Mouse (Mus musculus): ENCODE data around the gene Pkmyt1. TPM values are rescaled to one million over a fixed set of nuclear protein-coding genes. Genes with fewer than 3 reads are reported as not detected.

The Pkmyt1 gene
- polyA plus RNA-seq (2015; fragmentation: Nextera tagmentation; extraction: Ambion mirVana): 19.8 and 21.8 TPM in 2 replicates

DNA sequence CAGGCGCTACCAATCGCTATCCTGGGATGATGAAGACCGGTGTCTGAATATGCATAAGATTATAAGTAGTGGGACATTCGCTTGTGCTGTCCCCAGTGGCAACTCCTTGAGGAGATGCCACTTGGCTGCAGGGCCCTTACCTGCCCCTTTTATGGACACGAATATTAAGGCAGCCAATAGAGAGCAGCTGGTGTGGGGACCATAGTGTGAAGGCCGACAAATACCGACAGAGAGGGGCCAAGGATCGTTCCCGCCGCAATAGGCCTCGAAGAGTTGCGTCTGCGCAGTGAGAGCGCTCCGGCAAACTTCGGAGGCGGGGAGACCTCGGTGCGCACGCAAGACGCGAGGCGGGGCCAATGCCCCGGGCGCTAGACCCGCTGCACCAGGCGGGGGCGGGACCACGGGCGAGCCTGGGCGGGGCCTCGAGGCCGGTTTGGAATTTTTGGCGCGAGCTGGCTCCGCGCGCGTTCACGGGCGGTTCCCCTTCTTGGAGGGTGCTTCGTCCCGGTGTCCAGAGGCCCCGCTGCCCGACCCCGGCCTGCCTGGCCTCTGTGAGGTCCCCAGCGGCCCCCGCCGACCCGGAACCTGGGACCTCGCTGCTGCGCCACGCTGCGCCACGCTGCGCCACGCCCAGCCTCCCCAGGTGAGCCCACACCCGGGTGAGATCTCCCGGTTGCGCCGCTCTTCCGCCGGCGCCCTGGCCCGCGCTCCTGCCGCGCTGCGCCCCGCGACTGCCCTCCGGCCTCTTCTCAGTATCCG lies at the start of gene Pkmyt1:
Pkmyt1 (plus strand) TSS at position 338 of the 759 bp plus-strand sequence.
- peak within 1 kb of the TSS; percentile 75 for H3K27ac ChIP-seq (replicated peaks)
- peak; percentile 94 for ATAC-seq (ENCODE audit: low FRiP score, low read depth)
- H3K27me3 ChIP-seq: no peaks in the 10 kb centered on the region
- peak within 1 kb of the TSS; percentile 68 for H3K4me3 ChIP-seq
- no peaks in the 10 kb centered on the region for H3K36me3 ChIP-seq
- peaks cover 14% of the 10 kb centered on the region for H3K4me1 ChIP-seq (replicated peaks)
- WGBS: under 1% methylated on average over 70 of the region's 73 CpGs
- H3K9me3 ChIP-seq: no peaks in the 10 kb centered on the region
- peak within 1 kb of the TSS; percentile 85 for H3K4me2 ChIP-seq
- peak within 1 kb of the TSS; percentile 53 for H3K9ac ChIP-seq

DNA sequence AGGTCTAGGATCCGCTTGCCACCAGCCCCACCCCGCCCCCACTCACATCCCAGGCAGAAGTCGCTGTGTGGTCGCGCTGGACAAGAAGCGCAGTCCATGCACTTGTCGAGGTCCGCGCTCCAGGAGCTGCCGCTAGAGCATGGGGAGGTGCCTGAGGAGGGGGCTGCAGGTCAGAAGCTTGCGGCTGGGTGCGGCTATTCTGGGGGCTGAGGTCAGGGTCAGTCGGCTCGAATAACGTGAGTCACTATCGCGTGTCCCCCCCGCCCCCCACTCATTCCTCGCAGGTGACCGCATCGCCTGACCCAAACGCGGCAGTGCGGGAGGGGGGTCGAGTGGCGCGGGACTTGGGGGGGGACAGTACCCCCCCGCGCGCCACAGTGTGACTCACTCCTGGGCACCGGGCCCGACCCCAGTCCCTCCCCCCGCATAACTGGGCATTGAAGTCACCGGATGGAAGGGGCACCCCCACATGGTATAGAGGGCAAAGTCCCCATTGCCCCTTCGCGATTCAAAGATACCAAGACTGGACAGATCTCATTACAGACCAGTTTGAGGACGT lies 49.6 kb upstream of the Pkmyt1 start:
- Histone ChIP-seq H3K36me3 (no peaks in the 10 kb centered on the region), H3K4me1 (replicated peaks) (peaks cover 57% of the 10 kb centered on the region), H3K9ac (peak overlapping the region; percentile 50), H3K4me3 (peak overlapping the region; percentile 48), H3K9me3 (no peaks in the 10 kb centered on the region), H3K27me3 (peaks cover 59% of the 10 kb centered on the region), H3K4me2 (peak overlapping the region; percentile 94), H3K27ac (replicated peaks) (no peak overlapping the region)
- ATAC-seq (ENCODE audit: low FRiP score, low read depth): no peak
- WGBS: under 1% methylated on average over 37 of the region's 37 CpGs

DNA sequence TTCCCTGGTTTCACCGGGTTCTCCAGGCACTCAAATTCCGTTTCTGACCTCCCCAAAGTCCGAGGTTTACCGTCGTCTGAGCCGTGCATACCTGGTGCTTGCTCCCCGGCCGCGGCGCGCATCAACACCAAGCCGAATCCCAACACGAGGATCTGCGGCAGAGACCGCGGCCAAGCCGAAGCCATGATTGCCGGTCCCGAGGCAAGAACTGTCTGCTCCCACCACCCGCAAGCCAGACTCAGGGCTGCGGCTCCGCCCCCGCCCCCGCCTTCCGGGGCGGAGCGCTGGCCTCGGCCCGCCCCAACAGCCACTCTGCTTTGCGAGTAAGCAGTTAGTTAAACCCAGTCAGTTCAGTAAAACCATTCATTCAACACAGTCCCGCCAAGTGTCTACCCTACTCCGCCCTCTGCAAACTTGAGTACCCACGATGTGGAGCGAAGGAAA lies 48.9 kb upstream of the Pkmyt1 start, which contains the start of gene Tnfrsf12a:
Tnfrsf12a (minus strand) TSS at position 233 of the 444 bp plus-strand sequence.
- H3K4me1 ChIP-seq (replicated peaks): peaks cover 52% of the 10 kb centered on the region
- ATAC-seq (ENCODE audit: low FRiP score, low read depth): peak; percentile 15; the same call in 1 of the 2 replicates
- H3K27me3 ChIP-seq: peaks cover 65% of the 10 kb centered on the region

DNA sequence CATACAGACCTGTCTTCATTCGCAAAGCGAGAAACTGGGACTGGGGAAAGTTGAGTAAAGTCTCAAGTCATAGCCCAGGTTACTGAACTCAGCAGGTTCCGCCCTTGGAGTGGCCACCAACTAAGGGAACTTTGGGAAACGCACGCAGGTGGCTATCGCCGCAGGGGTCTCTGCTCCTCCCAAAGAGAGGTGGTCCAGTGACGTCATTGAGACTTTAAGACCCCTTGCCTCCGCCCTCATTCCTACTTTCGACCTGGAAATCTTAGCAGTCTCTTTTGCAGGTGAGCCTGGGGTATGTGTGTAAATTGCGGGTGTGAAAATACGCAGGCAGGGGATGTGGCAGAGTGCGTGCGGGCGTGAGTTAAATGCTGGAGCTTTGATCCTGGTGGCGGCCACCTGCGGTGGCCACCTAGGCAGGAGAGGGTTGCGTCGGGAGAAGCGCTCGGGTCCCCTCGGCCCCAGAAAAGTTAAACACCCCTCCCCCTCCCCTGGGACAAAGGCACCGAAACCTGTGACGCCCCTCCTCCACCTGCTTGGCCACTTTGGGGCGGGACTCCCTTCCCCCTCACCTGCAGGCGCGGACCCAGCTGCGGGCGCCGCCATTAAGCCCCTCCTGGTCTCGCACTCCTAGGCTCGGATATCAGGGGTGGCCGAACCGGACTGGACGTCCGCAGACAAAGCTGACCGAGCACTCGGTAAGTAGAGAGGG lies 46.9 kb upstream of the Pkmyt1 start, which contains the start of gene Cldn6:
Cldn6 (plus strand) TSS at position 123 of the 709 bp plus-strand sequence.
- peaks cover 46% of the 10 kb centered on the region for H3K4me1 ChIP-seq (replicated peaks)
- peak within 1 kb of the TSS; percentile 21; the same call in 1 of the 2 replicates for H3K4me3 ChIP-seq
- no peaks in the 10 kb centered on the region for H3K36me3 ChIP-seq
- H3K9me3 ChIP-seq: no peaks in the 10 kb centered on the region
- H3K27ac ChIP-seq (replicated peaks): no peak within 1 kb of the TSS
- H3K9ac ChIP-seq: no peak within 1 kb of the TSS
- no peak for ATAC-seq (ENCODE audit: low FRiP score, low read depth)
- WGBS: 3% methylated on average over 37 of the region's 38 CpGs
- peak within 1 kb of the TSS; percentile 42 for H3K4me2 ChIP-seq
- H3K27me3 ChIP-seq: peaks cover 84% of the 10 kb centered on the region

More for the DNA sequence above, 48.9 kb upstream of the Pkmyt1 start, which contains the start of gene Tnfrsf12a:
- Histone ChIP-seq H3K4me2 (peak within 1 kb of the TSS; percentile 94), H3K36me3 (no peaks in the 10 kb centered on the region), H3K27ac (replicated peaks) (no peak within 1 kb of the TSS), H3K9ac (peak within 1 kb of the TSS; percentile 50), H3K9me3 (no peaks in the 10 kb centered on the region), H3K4me3 (peak within 1 kb of the TSS; percentile 48)
- WGBS: under 1% methylated on average over 34 of the region's 34 CpGs

DNA sequence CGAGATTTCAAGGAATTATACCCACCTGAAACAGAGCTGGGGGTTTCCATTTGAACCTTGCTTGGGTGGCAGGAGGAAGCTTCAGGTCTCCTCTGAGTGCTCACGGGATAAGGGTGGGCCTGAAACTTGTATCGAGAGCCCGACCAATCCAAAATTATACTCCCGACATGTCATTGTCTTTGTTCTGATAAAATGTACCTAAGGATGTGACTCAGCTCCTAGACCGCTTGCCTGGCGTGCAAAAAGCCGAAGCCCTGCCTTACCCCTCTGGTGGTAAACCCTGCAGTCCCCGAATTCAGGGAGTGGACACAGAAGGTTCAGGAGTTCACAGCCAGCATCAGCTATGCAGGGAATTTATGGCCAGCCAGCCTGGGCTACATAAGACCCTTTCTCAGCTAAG lies 45.8 kb upstream of the Pkmyt1 start:
- no peak overlapping the region for H3K4me3 ChIP-seq
- H3K36me3 ChIP-seq: no peaks in the 10 kb centered on the region
- no peak overlapping the region for H3K9ac ChIP-seq
- H3K27ac ChIP-seq (replicated peaks): no peak overlapping the region
- WGBS: 78% methylated on average over 9 of the region's 9 CpGs
- H3K4me1 ChIP-seq (replicated peaks): peaks cover 38% of the 10 kb centered on the region
- peaks cover 85% of the 10 kb centered on the region for H3K27me3 ChIP-seq
- H3K4me2 ChIP-seq: no peak overlapping the region
- no peak for ATAC-seq (ENCODE audit: low FRiP score, low read depth)
- no peaks in the 10 kb centered on the region for H3K9me3 ChIP-seq

DNA sequence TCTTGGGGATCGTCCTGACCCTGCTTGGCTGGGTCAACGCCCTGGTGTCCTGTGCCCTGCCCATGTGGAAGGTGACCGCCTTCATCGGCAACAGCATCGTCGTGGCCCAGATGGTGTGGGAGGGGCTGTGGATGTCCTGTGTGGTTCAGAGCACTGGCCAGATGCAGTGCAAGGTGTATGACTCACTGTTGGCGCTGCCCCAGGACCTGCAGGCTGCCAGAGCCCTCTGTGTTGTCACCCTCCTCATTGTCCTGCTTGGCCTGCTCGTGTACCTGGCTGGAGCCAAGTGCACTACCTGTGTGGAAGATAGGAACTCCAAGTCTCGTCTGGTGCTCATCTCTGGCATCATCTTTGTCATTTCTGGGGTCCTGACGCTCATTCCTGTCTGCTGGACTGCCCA lies 45.0 kb upstream of the Pkmyt1 start:
- H3K4me3 ChIP-seq: no peak overlapping the region
- H3K36me3 ChIP-seq: no peaks in the 10 kb centered on the region
- ATAC-seq (ENCODE audit: low FRiP score, low read depth): no peak
- no peak overlapping the region for H3K4me2 ChIP-seq
- no peak overlapping the region for H3K9ac ChIP-seq
- H3K4me1 ChIP-seq (replicated peaks): peaks cover 31% of the 10 kb centered on the region
- H3K27me3 ChIP-seq: peaks cover 77% of the 10 kb centered on the region
- H3K27ac ChIP-seq (replicated peaks): no peak overlapping the region
- 78% methylated on average over 10 of the region's 10 CpGs for WGBS
- no peaks in the 10 kb centered on the region for H3K9me3 ChIP-seq

DNA sequence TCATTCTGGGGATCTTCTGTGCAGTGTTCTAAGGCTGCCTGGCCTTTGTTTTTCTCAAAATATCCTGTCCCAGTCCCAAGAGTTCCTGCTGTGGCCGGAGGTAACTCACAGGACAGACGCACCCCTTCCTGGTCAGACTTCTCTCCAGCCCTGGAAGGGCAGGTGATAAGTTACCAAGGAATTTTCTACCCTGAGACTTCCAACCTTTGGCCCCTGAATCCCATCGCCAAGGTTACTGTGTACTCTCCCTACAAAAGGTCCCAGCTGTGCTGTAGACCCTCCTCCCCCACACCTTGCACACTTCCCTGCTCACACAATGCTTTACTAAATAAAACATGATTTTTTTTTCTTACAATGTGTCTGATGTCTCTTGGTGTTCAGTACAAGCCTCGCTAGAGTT lies 44.0 kb upstream of the Pkmyt1 start:
- H3K4me1 ChIP-seq (replicated peaks): peaks cover 21% of the 10 kb centered on the region
- H3K4me2 ChIP-seq: no peak overlapping the region
- H3K27me3 ChIP-seq: peaks cover 71% of the 10 kb centered on the region
- no peak overlapping the region for H3K27ac ChIP-seq (replicated peaks)
- WGBS: 67% methylated on average over 4 of the region's 4 CpGs
- H3K4me3 ChIP-seq: no peak overlapping the region
- H3K9me3 ChIP-seq: no peaks in the 10 kb centered on the region
- no peak for ATAC-seq (ENCODE audit: low FRiP score, low read depth)
- no peaks in the 10 kb centered on the region for H3K36me3 ChIP-seq
- no peak overlapping the region for H3K9ac ChIP-seq

DNA sequence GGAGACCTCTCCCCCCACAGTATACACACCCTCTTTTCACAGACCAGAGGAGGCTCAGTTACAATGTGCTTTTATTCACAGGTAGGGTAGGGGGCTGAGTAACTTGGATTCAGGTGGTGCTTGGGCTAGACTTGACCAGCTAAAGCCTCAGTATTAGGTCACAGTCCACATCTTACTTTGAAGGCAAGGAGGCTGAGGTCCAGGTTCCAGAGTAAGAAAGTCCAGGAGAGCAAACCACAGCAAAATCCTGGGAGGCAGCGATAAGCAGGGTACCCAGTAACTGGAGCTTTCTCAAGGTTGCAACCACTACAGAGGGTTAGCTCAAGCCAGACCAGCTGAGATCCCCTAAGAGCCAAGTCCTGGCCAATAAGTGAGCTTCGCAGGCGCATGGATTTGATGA lies 43.6 kb upstream of the Pkmyt1 start:
- H3K4me3 ChIP-seq: no peak overlapping the region
- ATAC-seq (ENCODE audit: low FRiP score, low read depth): no peak
- no peaks in the 10 kb centered on the region for H3K9me3 ChIP-seq
- H3K27ac ChIP-seq (replicated peaks): no peak overlapping the region
- H3K27me3 ChIP-seq: peaks cover 69% of the 10 kb centered on the region
- WGBS: 66% methylated on average over 3 of the region's 3 CpGs
- no peak overlapping the region for H3K4me2 ChIP-seq
- no peak overlapping the region for H3K9ac ChIP-seq
- peaks cover 17% of the 10 kb centered on the region for H3K4me1 ChIP-seq (replicated peaks)
- no peaks in the 10 kb centered on the region for H3K36me3 ChIP-seq

DNA sequence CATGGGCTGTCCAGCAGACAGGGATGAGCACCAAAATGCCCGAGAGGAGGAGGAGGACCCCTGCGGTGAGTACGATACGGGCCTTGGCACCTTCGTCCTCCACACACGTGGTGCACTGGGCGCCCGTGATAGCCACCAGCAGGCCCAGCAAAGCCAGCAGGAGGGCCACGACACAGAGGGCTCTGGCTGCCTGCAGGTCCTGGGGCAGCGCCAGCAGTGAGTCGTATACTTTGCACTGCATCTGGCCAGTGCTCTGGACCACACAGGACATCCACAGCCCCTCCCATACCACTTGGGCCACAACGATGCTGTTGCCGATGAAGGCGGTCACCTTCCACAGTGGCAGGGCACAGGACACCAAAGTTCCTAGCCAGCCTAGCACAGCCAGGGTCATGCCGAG lies 42.9 kb upstream of the Pkmyt1 start:
- no peaks in the 10 kb centered on the region for H3K36me3 ChIP-seq
- no peak for ATAC-seq (ENCODE audit: low FRiP score, low read depth)
- H3K9ac ChIP-seq: no peak overlapping the region
- peaks cover 14% of the 10 kb centered on the region; the same call in 1 of the 2 replicates for H3K4me1 ChIP-seq (replicated peaks)
- H3K9me3 ChIP-seq: no peaks in the 10 kb centered on the region
- no peak overlapping the region for H3K4me2 ChIP-seq
- H3K4me3 ChIP-seq: no peak overlapping the region
- peaks cover 63% of the 10 kb centered on the region for H3K27me3 ChIP-seq
- 21% methylated on average over 15 of the region's 15 CpGs for WGBS
- no peak overlapping the region for H3K27ac ChIP-seq (replicated peaks)

DNA sequence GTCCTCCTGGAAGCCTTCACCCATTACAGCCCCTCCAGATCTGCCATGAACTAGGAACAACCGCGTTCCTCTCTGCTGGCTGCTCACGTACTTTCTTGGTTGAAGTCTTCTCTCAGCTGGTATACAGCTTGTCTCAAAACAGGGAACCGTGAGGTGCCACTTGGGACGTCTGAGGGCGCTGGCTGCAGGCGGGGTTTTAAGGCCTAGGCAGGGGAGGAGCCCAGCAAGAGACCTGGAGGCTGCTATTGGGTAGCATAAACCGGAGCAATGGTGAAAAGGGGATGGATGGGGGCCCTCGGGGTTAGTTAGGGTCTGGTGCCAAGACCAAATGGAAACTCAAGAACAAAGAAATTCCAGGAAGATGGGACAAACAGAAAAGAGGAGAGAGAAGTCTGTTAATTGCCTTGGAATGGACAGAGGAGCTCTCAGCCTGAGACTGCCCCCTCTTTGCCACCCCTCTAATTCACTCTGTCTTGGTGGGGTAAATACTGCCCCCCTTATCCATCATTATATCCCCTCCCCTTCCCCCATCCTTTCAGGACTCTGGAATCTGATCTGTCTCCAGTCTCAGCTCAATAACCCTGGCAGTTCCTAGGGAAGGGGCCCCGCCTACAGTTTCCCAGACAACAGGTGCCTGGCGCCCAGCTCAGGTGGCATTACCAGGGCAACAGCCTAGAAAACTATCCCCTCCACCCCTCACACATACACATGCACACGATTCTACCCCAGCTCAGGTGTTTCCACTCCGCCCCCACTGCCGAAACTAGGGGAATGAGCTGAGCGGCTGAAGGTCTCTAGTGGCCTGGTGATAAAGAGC lies 42.1 kb upstream of the Pkmyt1 start, which contains the start of gene Cldn9:
Cldn9 (minus strand) TSS at position 171 of the 817 bp plus-strand sequence.
- Histone ChIP-seq H3K9me3 (no peaks in the 10 kb centered on the region), H3K9ac (no peak within 1 kb of the TSS), H3K27ac (replicated peaks) (no peak within 1 kb of the TSS), H3K4me1 (replicated peaks) (peaks cover 14% of the 10 kb centered on the region; the same call in 1 of the 2 replicates), H3K27me3 (peaks cover 55% of the 10 kb centered on the region), H3K4me2 (no peak within 1 kb of the TSS), H3K4me3 (no peak within 1 kb of the TSS), H3K36me3 (no peaks in the 10 kb centered on the region)
- WGBS: 19% methylated on average over 15 of the region's 15 CpGs
- ATAC-seq (ENCODE audit: low FRiP score, low read depth): no peak

DNA sequence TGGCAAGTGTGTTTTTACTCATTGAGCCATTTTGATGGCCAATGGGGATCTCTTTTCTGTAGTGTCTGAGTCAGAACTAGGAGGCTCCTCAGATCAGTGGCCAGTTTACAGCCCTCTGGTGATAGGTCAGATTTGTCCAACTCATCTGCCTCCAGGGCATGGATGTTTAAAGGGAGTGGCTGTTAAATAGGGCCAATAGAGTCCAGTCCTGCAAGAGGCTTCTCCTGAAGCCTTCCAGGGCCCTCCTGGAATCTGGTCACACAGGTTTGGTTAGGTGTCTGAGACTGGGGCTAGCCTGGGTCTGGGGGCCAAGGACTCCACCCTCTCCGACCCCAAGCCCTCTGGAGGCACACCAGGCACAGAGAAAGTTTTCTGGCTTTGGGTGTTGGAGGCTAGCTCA lies 31.6 kb upstream of the Pkmyt1 start:
- Histone ChIP-seq H3K36me3 (no peaks in the 10 kb centered on the region), H3K27ac (replicated peaks) (no peak overlapping the region), H3K4me2 (no peak overlapping the region), H3K4me1 (replicated peaks) (peaks cover 7% of the 10 kb centered on the region), H3K9me3 (no peaks in the 10 kb centered on the region), H3K9ac (no peak overlapping the region), H3K27me3 (peaks cover 24% of the 10 kb centered on the region), H3K4me3 (no peak overlapping the region)
- 83% methylated on average over 1 of the region's 1 CpGs for WGBS
- no peak for ATAC-seq (ENCODE audit: low FRiP score, low read depth)

All from hindbrain, embryonic 15.5 days (tissue).